Mouse (Mus musculus) neutrophil, adult 65 days (primary cell): ENCODE measurements around the gene Rnf169. TPM values are rescaled to one million over a fixed set of nuclear protein-coding genes. Genes with fewer than 3 reads are reported as not detected.

Source experiments
- total RNA-seq: library from RNA; stranded (reverse); gene quantifications from 2 replicates; pipeline ENCODE4 v1.2.4, GENCODE M21; 2023

Rnf169 gene
- total RNA-seq, result 26.5 and 41.6 TPM in 2 replicates

DNA sequence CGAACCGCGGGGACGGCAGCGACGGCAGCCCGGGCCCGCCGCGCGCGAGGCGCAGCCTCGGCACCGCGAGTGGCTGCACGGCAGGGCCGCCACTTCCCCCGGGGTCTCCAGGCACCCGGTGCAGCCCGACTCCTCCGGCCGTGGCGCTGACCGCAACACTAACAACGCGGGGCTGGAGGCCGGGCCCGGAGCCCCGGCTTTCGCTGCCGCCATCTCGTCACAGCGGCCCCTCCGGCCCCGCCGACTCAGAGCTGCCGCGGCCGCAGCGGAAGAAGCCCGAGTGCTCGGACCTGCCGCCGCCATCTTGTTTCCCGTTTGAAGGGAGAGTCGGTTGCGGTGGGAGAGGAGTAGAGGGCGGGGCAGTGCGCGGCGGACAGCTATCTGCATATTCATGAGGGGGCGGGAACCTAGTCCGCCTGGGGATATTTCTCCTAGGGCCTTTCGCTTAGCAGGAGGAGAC is at the start of gene Rnf169:
Gene Rnf169, minus strand, starts transcription at position 317 of the 460 bp plus-strand sequence.

GRCm38 (mm10) chr7:100005790-100006189 is 25.5 kb upstream of the Rnf169 start, which contains the start of gene Chrdl2:
Chrdl2 (plus strand) TSS chr7:100006172.

Other genes starting within 250 kb of the Rnf169 start
- gene Olfr521, start 216.9 kb downstream of the Rnf169 start, total RNA-seq, result not detected in 2 replicates
- gene Neu3, start 152.0 kb downstream of the Rnf169 start, total RNA-seq, result 0.61 and 0.63 TPM in 2 replicates
- gene Xrra1, start 121.3 kb downstream of the Rnf169 start, total RNA-seq, result 0.25 TPM in 1 of 2 replicates, not detected in the other
- gene Spcs2, start 117.0 kb downstream of the Rnf169 start, total RNA-seq, result 80.2 and 81.0 TPM in 2 replicates
- not detected in 2 replicates for gene Chrdl2, start 25.7 kb upstream of the Rnf169 start, total RNA-seq
- 43.0 and 54.1 TPM in 2 replicates for gene Pold3, start 141.1 kb upstream of the Rnf169 start, total RNA-seq
- gene Lipt2, start 178.8 kb upstream of the Rnf169 start, total RNA-seq, result 0.48 and 1.6 TPM in 2 replicates
- 9.4 and 11.0 TPM in 2 replicates for gene Kcne3, start 196.1 kb upstream of the Rnf169 start, total RNA-seq
- gene Pgm2l1, start 246.9 kb upstream of the Rnf169 start, total RNA-seq, result 4.8 and 6.3 TPM in 2 replicates